Mouse (Mus musculus): ENCODE measurements around the gene Nek3.
A peak's percentile ranks its signal among the peaks of the same experiment; 100 is the strongest.

Nek3 gene

GRCm38 (mm10) chr8:22166080-22166603, at the start of gene Nek3:
Gene Nek3, minus strand, starts transcription at chr8:22166435.
- DNase-seq (ENCODE audit: low read depth): peak; percentile 95

- no peak for DNase-seq (ENCODE audit: low read depth)
Measured at GRCm38 (mm10) chr8:22214826-22215225, 48.6 kb upstream of the Nek3 start.

- no peak for DNase-seq (ENCODE audit: low read depth)
Measured at GRCm38 (mm10) chr8:22209012-22209411, 42.8 kb upstream of the Nek3 start.

GRCm38 (mm10) chr8:22207535-22207934, 41.3 kb upstream of the Nek3 start:
- DNase-seq (ENCODE audit: low read depth): no peak

GRCm38 (mm10) chr8:22199481-22199880, 33.2 kb upstream of the Nek3 start:
- DNase-seq (ENCODE audit: low read depth): peak; percentile 32

GRCm38 (mm10) chr8:22197914-22198313, 31.7 kb upstream of the Nek3 start:
- no peak for DNase-seq (ENCODE audit: low read depth)

GRCm38 (mm10) chr8:22193432-22194010, 27.3 kb upstream of the Nek3 start:
- peak; percentile 68 for DNase-seq (ENCODE audit: low read depth)

GRCm38 (mm10) chr8:22192660-22193431, 26.6 kb upstream of the Nek3 start, which contains the start of gene Vps36:
Gene Vps36, plus strand, starts transcription at chr8:22192809.
- DNase-seq (ENCODE audit: low read depth): peak; percentile 92

GRCm38 (mm10) chr8:22185431-22186397, 19.5 kb upstream of the Nek3 start, which contains the start of gene Ckap2:
Gene Ckap2, minus strand, starts transcription at chr8:22185819.
- peak; percentile 79 for DNase-seq (ENCODE audit: low read depth)

GRCm38 (mm10) chr8:22184884-22185283, 18.6 kb upstream of the Nek3 start:
- DNase-seq (ENCODE audit: low read depth): peak; percentile 41

GRCm38 (mm10) chr8:22175966-22176365, 9.7 kb upstream of the Nek3 start:
- DNase-seq (ENCODE audit: low read depth): no peak

- no peak for DNase-seq (ENCODE audit: low read depth)
Measured at GRCm38 (mm10) chr8:22169167-22169566, 2.9 kb upstream of the Nek3 start.

- peak; percentile 25 for DNase-seq (ENCODE audit: low read depth)
Measured at GRCm38 (mm10) chr8:22165251-22166079, 770 bp downstream of the Nek3 start.

- DNase-seq (ENCODE audit: low read depth): no peak
Measured at GRCm38 (mm10) chr8:22164431-22164830, 1.8 kb downstream of the Nek3 start.

- no peak for DNase-seq (ENCODE audit: low read depth)
Measured at GRCm38 (mm10) chr8:22162206-22162605, 4.0 kb downstream of the Nek3 start.

- no peak for DNase-seq (ENCODE audit: low read depth)
Measured at GRCm38 (mm10) chr8:22150345-22150663, 15.9 kb downstream of the Nek3 start.

GRCm38 (mm10) chr8:22149643-22150344, 16.4 kb downstream of the Nek3 start:
- no peak for DNase-seq (ENCODE audit: low read depth)

GRCm38 (mm10) chr8:22148367-22148740, 17.9 kb downstream of the Nek3 start:
- no peak for DNase-seq (ENCODE audit: low read depth)

GRCm38 (mm10) chr8:22147706-22148366, 18.4 kb downstream of the Nek3 start:
- DNase-seq (ENCODE audit: low read depth): no peak

- no peak for DNase-seq (ENCODE audit: low read depth)
Measured at GRCm38 (mm10) chr8:22145831-22146230, 20.4 kb downstream of the Nek3 start.
